Mouse (Mus musculus): ENCODE measurements at regions not wholly inside any gene's neighbourhood (a gene's known extent, or its start where the extent isn't known, plus 50 kb on each side); places are given as distances from the start of the nearest gene placed in this dataset.

DNA sequence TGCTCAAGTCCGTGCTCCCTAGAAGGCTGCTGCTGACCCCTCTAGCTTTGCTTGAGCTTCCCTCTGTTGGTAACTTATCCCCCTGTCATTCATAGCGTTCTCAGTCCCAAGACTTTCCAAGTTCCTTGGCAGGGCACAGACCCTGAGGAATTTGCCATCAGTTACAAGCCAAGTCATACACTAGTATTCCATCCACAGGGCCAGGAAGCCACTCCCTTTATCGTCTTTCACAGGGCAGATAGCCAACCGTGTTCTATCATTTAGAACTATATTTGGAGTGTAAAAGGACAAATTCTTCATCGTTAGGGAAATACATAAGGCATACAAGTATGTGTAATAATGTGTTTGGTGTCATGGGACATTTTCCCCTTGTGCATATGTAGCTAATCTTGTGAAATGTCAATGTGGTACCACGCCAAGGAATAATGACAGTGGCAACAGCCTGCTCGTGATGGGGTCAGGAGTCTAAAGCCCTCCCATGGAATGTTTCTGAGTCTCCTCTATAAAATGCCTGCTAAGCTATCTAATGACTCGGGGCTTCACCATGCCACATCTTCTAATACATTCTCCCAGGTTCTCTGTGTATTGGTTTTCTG, 193.2 kb downstream of the Kdr start:
- no peak for TF ChIP-seq POLR2A (IDR thresholded peaks at IDR 0.05; ENCODE audit: low read depth, low read length)
- no peak for TF ChIP-seq CTCF (conservative IDR thresholded peaks at IDR 0.05 in 1 of 2, IDR thresholded peaks at IDR 0.05 in 1 of 2; ENCODE audit: low read depth in 2 of 2, low read length in 2 of 2)
- TF ChIP-seq NELFE (IDR thresholded peaks at IDR 0.05; ENCODE audit: low read depth, low read length): no peak
- no peak for TF ChIP-seq IRF4 (IDR thresholded peaks at IDR 0.05; ENCODE audit: low read depth, low read length)
- TF ChIP-seq BHLHE40 (IDR thresholded peaks at IDR 0.05; ENCODE audit: low read depth, low read length): no peak
- TF ChIP-seq USF1 (IDR thresholded peaks at IDR 0.05; ENCODE audit: low read depth, low read length): no peak
- no peak for TF ChIP-seq MAZ (IDR thresholded peaks at IDR 0.05; ENCODE audit: low read depth, low read length)
- no peak for TF ChIP-seq HCFC1 (IDR thresholded peaks at IDR 0.05; ENCODE audit: low read depth, low read length)
- no peak for TF ChIP-seq MEF2A (IDR thresholded peaks at IDR 0.05; ENCODE audit: borderline replicate concordance, low read depth, low read length)
- no peak for TF ChIP-seq MAX (IDR thresholded peaks at IDR 0.05; ENCODE audit: low read length)
- TF ChIP-seq ZKSCAN1 (IDR thresholded peaks at IDR 0.05; ENCODE audit: borderline replicate concordance, low read depth, low read length): no peak

All from CH12.LX (cell line).